Mouse (Mus musculus) left cerebral cortex, postnatal 25 days (tissue): ENCODE measurements around the gene Copz1. TPM values are rescaled to one million over a fixed set of nuclear protein-coding genes. Genes with fewer than 3 reads are reported as not detected.

Experiments used
- DNase-seq, 2 experiments: peaks; one replicate each; pipeline ENCODE4 v3.0.0; 2022; ENCODE audit warnings: low spot score in 2 of 2, mixed read lengths in 1 of 2
- intact Hi-C: fragments of 180-260 bp; cut with DNase I; formaldehyde crosslinking; loops from one replicate; pipeline ENCODE4 v1.15.1; 2025
- total RNA-seq, 2 experiments: library from RNA; stranded (reverse); gene quantifications; 2 replicates each; pipeline ENCODE4 v1.2.3; 2021

The Copz1 gene
- total RNA-seq, 2 experiments from 2014 or later: 101 to 102 TPM

GRCm38 (mm10) chr15:103285778-103286417 is 13.4 kb downstream of the Copz1 start:
- peak in 1 of 2 experiments; percentile 51 for DNase-seq
- intact Hi-C loops: loop anchor here (2.0 kb wide), 1 partner anchor 21 kb away; no protein-coding TSS in a partner anchor

DNA sequence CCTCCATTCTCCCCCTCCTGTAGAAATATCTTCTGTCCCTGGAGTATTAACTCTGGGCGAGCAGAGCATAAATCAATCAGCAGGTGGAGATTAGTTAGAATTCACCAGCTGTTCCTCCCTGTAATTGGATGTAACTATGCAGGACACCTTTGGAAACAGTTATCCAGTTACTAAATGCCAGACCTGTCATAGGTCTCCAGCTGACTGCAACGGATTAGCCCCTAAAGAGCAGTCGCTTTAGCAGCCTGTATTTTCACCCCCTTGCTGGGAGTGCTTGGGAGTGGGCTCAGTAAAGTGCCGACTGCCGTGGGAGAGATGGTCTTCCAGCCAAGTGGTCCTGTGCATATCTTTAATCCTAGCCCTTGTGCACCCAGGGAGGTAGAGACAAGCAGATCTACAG is 17.1 kb downstream of the Copz1 start:
- no peak for DNase-seq
- intact Hi-C loops: no loop called here

GRCm38 (mm10) chr15:103290417-103290816 is 17.9 kb downstream of the Copz1 start:
- intact Hi-C loops: no loop called here
- DNase-seq: no peak

DNA sequence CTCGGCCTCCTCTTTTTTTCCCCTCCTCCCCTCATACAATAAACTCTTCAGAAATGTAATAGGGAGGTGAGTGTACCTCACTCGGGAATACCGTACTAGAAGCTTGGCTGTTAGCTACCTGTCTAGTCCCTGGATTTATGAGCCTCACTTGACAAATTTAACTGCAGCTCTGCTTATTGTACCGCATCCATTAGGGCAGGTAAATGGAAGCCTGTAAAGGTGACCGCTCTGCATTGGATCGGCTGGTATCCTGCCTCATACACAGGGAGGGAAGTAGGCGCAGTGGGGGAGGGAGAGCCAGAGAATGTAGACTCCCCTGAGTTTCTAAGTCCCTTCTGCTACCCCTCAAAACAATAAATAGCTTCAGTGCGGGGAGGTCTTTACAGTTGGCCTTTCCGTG is 18.3 kb downstream of the Copz1 start:
- no peak for DNase-seq
- intact Hi-C loops: no loop called here

DNA sequence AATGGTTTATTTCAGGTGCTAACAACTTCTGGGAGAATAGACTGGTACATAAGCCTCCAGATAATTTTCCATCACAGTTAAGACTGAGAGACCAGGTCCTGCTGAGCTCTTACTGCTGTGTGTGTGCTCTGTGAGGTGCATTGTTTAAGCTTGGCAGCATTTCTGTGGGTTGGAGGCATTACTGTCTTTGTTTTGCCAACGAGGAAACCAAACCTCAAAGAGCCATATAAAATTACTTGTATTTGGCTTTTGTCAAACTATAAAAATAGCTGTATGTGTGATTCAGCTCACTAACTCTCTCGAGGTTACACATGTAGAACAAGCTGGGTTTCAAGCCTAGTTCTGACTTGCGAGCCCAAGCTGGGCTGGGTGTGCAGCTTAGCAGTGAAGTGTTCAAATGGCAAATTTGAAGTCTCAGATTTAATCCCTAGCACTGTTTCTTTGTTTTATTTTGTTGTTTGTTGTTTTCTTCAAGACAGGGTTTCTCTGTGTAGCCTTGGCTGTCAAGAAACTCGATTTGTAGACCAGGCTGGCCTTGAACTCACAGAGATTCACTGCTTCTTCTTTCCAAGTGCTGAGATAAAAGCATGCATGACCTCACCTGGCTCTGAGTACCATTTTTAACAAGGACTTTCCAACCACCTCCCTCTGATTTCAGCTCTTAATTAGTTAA is 20.3 kb downstream of the Copz1 start:
- intact Hi-C loops: no loop called here
- no peak for DNase-seq

DNA sequence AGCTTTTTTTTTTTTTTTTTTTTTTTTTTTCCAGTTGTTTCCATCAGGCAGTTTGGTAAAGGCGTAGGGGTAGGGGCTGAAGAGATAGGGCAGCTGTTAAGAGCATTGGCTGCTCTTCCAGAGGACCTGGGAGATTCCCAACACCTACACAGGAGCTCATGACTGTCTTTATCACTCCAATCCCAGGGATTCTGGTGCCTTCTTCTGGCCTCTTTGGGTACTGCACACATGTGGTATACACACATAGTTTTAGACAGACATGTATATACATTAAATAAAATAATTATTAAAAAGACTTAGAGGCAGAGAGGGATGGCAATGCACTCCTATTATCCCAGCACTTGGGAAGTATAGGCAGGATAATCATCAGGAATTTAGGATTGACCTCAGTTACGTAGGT is 20.9 kb downstream of the Copz1 start:
- intact Hi-C loops: no loop called here
- no peak for DNase-seq

DNA sequence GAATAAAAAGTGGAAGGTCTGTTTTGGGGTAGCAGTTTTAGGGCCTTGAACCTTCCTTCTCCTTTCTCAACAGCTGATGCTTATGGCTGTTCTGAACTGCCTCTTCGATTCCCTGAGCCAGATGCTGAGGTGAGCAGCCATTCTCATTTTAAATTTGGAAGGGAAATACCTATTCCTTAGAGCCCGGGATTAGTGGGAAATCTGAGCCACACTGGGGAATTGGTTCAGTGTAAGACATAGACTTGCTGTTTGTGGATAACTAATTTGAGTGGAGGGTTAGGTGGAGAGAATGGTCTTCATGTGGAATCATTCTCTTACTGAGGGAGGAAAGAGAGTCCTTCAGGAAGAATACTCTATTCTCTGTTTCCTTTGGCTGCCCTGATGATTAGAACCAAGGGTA is 22.1 kb downstream of the Copz1 start:
- no peak for DNase-seq
- intact Hi-C loops: no loop called here

- intact Hi-C loops: no loop called here
- no peak for DNase-seq
Observed at GRCm38 (mm10) chr15:103295851-103296250, 23.3 kb downstream of the Copz1 start.

DNA sequence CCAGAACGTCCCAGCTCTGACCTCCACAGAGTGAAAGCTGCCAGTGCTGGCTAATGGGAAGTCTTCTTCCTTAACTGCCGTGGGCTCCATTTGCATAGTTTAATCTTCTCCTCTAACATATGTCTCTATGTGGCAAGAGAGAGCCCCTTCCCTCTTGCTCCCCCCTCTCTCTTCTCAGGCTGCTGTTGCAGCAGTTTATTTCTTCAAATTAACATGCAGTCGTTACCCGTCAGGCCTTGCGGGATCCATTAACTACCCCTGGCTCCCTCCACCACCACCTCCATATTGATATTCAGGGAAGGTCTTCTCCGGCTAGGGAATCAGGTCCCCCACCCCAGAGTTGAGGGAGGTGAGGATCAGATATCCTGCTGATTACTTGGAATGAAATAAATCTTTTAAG is 24.8 kb downstream of the Copz1 start:
- DNase-seq: no peak
- intact Hi-C loops: no loop called here

GRCm38 (mm10) chr15:103298026-103298425 is 25.5 kb downstream of the Copz1 start:
- intact Hi-C loops: no loop called here
- no peak for DNase-seq

GRCm38 (mm10) chr15:103298861-103299616 is 26.5 kb downstream of the Copz1 start:
- intact Hi-C loops: no loop called here
- no peak for DNase-seq

DNA sequence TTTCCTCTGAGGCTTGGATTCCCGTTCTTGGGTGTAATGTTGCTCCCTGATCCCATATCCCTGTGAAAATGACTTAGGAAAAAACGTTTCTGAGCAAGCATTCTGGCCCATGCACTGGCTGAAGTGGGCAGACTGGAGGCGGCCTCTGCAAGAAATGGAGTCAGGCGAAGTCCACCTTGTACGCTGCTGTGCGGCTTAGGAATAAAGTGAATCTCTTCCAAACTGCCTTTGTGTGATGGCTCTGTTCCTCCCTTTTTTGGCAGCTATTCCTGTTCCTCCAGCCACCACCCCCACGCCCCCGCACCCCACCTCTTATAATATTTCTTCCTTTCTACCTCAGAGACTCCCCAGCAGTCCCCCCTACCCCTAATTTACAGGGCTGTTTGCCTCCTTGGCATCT is 27.1 kb downstream of the Copz1 start:
- DNase-seq: no peak
- intact Hi-C loops: no loop called here

- intact Hi-C loops: no loop called here
- DNase-seq: peak; percentile 62 to 70
Observed at GRCm38 (mm10) chr15:103300067-103300471, 27.6 kb downstream of the Copz1 start.

DNA sequence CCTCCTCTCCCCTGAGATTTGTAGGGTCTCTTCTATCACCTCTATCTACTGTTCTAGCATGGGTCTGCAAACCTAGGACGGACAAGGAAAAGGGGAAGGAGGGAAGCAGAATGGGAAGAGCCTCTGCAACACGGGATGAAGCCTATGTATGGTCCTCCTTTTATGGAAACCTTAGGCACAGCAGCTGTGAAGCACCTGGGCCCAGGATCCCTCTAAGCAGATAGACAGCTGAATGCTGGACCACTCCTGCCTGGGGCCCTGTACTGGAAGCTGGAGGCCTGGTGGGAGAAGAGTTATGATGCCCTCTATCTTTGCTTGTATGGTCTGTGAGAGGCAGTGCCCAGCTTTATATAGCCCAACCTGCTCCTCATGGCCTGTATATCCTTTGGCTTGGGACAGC is 28.0 kb downstream of the Copz1 start:
- no peak for DNase-seq
- intact Hi-C loops: no loop called here

- intact Hi-C loops: no loop called here
- DNase-seq: no peak
Observed at GRCm38 (mm10) chr15:103301046-103301445, 28.5 kb downstream of the Copz1 start.

GRCm38 (mm10) chr15:103301547-103302340 is 29.2 kb downstream of the Copz1 start:
- intact Hi-C loops: no loop called here
- DNase-seq: no peak

DNA sequence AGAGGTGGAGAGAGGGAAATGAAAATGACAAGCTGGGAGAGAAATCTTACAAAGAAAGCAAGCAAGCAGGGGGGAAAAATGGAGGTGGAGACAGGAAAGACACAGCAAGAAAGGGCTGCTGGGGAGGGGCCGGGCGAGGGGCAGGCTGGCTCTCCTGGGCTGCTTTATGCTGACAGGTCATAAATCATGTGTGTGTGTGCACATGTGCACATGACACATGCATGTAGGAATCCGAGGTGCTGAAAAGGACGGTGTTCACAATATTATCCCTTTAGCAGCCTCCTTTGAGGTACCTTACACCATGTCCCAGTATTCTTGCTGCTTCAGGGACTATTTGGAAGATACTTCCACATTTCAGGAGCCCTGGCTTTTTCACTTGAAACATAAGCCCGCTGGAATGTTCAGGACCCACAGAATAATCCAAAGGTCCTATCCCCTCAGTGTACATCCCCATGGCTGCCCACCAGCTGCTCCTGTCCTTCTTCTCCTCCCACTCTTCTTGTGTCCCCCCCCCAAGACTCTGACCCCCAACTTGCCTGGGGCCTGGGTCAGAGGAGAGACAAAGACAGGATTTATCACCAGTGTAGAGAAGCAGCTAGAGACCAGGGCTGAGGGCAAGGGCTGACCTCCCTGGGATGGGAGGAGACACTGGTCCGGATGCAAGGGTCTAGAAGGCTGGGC is 30.0 kb downstream of the Copz1 start:
- intact Hi-C loops: no loop called here
- DNase-seq: no peak

- intact Hi-C loops: loop anchor here (2.0 kb wide), 1 partner anchor 63 kb away; the partner anchor contains the start of gene Hnrnpa1
- no peak for DNase-seq
Observed at GRCm38 (mm10) chr15:103303916-103304615, 31.6 kb downstream of the Copz1 start.

- no peak for DNase-seq
- intact Hi-C loops: loop anchor here (2.0 kb wide), 1 partner anchor 64 kb away; the partner anchor contains the start of gene Hnrnpa1
Observed at GRCm38 (mm10) chr15:103304616-103304969, 32.1 kb downstream of the Copz1 start.
